ENCODE assay signal across 27 mouse cellular contexts in genomic region chr13:94513898-94514297, GRCm38 (mm10).
DNase-seq lines count a peak whose midpoint lies in the region; ATAC-seq and TF ChIP-seq lines count a peak whose summit lies in the region.
"Had no signal": no experiment of that assay in that cellular context is flagged by ENCODE, and none has a peak within 500 bp of the region (broad histone marks: within the 10 kb centered on the region; RNA-seq: fewer than 3 reads in every experiment).

No protein-coding gene starts in this region.

- 19% methylated on average over 9 of the region's 9 CpGs for whole genome bisulfite sequencing in heart, embryonic 13.5 days
- WGBS in liver, embryonic 14.5 days (ENCODE audit: insufficient replicate concordance): 18% methylated on average over 9 of the region's 9 CpGs

- intact Hi-C loops in heart, postnatal 14 days (cut with DNase I): no loop called here

- H3K4me3 ChIP-seq in heart, embryonic 13.5 days: no peak overlapping the region
- H3K4me3 ChIP-seq in liver, embryonic 14.5 days (ENCODE audit: insufficient read depth in 1 of 2, low read depth in 2 of 2, low read length in 2 of 2): no peak overlapping the region
- H3K4me3 ChIP-seq: embryonic facial prominence, embryonic 13.5 days; erythroblast, embryonic 14.5 days; forebrain, embryonic 12.5 days; heart, embryonic 15.5 days; hindbrain, embryonic 10.5 days; limb, embryonic 15.5 days; neural tube, embryonic 15.5 days had no signal

- no peak for ATAC-seq in heart, embryonic 13.5 days (ENCODE audit: extremely low read depth, insufficient number of reproducible peaks, low FRiP score, low TSS enrichment)
- peak; percentile 76 for ATAC-seq in liver, embryonic 14.5 days (ENCODE audit: insufficient read depth)
- ATAC-seq: hindbrain, postnatal 0 days; intestine, postnatal 0 days had no signal

- H3K36me3 ChIP-seq in heart, embryonic 13.5 days: peaks cover 20% of the 10 kb centered on the region
- H3K36me3 ChIP-seq in liver, embryonic 14.5 days (replicated peaks; ENCODE audit: control insufficient read depth, insufficient read depth, low read depth): no peaks in the 10 kb centered on the region
- H3K36me3 ChIP-seq: forebrain, embryonic 12.5 days had no signal

- H3K9ac ChIP-seq in heart, embryonic 13.5 days: no peak overlapping the region
- H3K9ac ChIP-seq in liver, embryonic 14.5 days (replicated peaks): no peak overlapping the region
- H3K9ac ChIP-seq: embryonic facial prominence, embryonic 13.5 days; forebrain, embryonic 12.5 days; heart, embryonic 15.5 days; limb, embryonic 15.5 days; neural tube, embryonic 15.5 days had no signal

- TF ChIP-seq CTCF in liver, embryonic 14.5 days (IDR thresholded peaks at IDR 0.05; ENCODE audit: low read depth): no peak

- no peaks in the 10 kb centered on the region for H3K27me3 ChIP-seq in heart, embryonic 13.5 days (replicated peaks)
- H3K27me3 ChIP-seq in liver, embryonic 14.5 days (ENCODE audit: control insufficient read depth, insufficient read depth, low read length): no peaks in the 10 kb centered on the region
- H3K27me3 ChIP-seq: embryonic facial prominence, embryonic 13.5 days; forebrain, embryonic 12.5 days; heart, embryonic 15.5 days; limb, embryonic 15.5 days; neural tube, embryonic 15.5 days had no signal

- H3K4me2 ChIP-seq in heart, embryonic 13.5 days: peak overlapping the region; percentile 28
- H3K4me2 ChIP-seq in liver, embryonic 14.5 days (ENCODE audit: low read depth): no peak overlapping the region; the same call in none of the 2 replicates
- H3K4me2 ChIP-seq: embryonic facial prominence, embryonic 13.5 days; forebrain, embryonic 12.5 days; heart, embryonic 15.5 days; limb, embryonic 15.5 days; midbrain, embryonic 11.5 days; neural tube, embryonic 15.5 days had no signal

- peak overlapping the region; percentile 60 for H3K27ac ChIP-seq in heart, embryonic 13.5 days (replicated peaks)
- H3K27ac ChIP-seq in liver, embryonic 14.5 days: peak overlapping the region; percentile 30
- H3K27ac ChIP-seq: embryonic facial prominence, embryonic 13.5 days; forebrain, embryonic 12.5 days; heart, embryonic 15.5 days; hindbrain, embryonic 10.5 days; hindbrain, postnatal 0 days; limb, embryonic 15.5 days; macrophage; neural tube, embryonic 15.5 days had no signal

- no peak for TF ChIP-seq EP300 in liver, embryonic 14.5 days (IDR thresholded peaks at IDR 0.05; ENCODE audit: low read depth)

- H3K9me3 ChIP-seq in heart, embryonic 13.5 days: no peaks in the 10 kb centered on the region
- no peaks in the 10 kb centered on the region for H3K9me3 ChIP-seq in liver, embryonic 14.5 days (ENCODE audit: control insufficient read depth, low read length)
- H3K9me3 ChIP-seq: embryonic facial prominence, embryonic 13.5 days; forebrain, embryonic 12.5 days; heart, embryonic 15.5 days; hindbrain, embryonic 10.5 days; limb, embryonic 15.5 days; neural tube, embryonic 15.5 days had no signal

- no peak for DNase-seq in heart, postnatal 14 days
- peak; percentile 49 for DNase-seq in MEL-GATA-1-ER (ENCODE audit: extremely low read depth, low read depth)
- DNase-seq in liver, embryonic 14.5 days (ENCODE audit: low read depth in 3 of 3, low spot score in 3 of 3): peak in 2 of 3 experiments; percentile 20 to 27
- peak; percentile 31 for DNase-seq in yolk sac, embryonic 10.5 days (ENCODE audit: low spot score)
- no peak for DNase-seq in adrenal gland, postnatal 36 days
- DNase-seq in lung, postnatal 14 days: no peak
- DNase-seq: adrenal gland, postnatal 10 days; cerebellum, adult 2 months; cerebellum, postnatal 25 days; gastrocnemius, postnatal 25 days; kidney, postnatal 4 days; left cerebral cortex, postnatal 4 days; right cerebral cortex, adult 18-20 months; thymus, adult 2 months; thymus, postnatal 4 days had no signal

- H3K4me1 ChIP-seq in heart, embryonic 13.5 days: peaks cover 34% of the 10 kb centered on the region
- H3K4me1 ChIP-seq in liver, embryonic 14.5 days (replicated peaks; ENCODE audit: control insufficient read depth in 2 of 2, insufficient read depth in 2 of 2, low read length in 1 of 2): peaks cover 8 to 29% of the 10 kb centered on the region in 2 experiments
- H3K4me1 ChIP-seq: limb, embryonic 15.5 days; neural tube, embryonic 15.5 days had no signal

Comparison
In these comparisons a context has a peak if more than half of its experiments do, and no peak if none do; other contexts are left out.
1. DNase-seq: peak in MEL-GATA-1-ER (single experiment), liver, embryonic 14.5 days (2 of 3) and yolk sac, embryonic 10.5 days (single experiment); none in heart, postnatal 14 days (0 of 2), adrenal gland, postnatal 36 days (0 of 2) and lung, postnatal 14 days (single experiment).